Mouse (Mus musculus): ENCODE data around the gene Chodl. TPM values are rescaled to one million over a fixed set of nuclear protein-coding genes. Genes with fewer than 3 reads are reported as not detected.
A peak's percentile ranks its signal among the peaks of the same experiment; 100 is the strongest.

Chodl gene
- polyA plus RNA-seq (2015; fragmentation: Nextera tagmentation; extraction: Ambion mirVana) = 21.1 and 27.1 TPM in 2 replicates

GRCm38 (mm10) chr16:78930382-78931286, at the start of gene Chodl:
Gene Chodl (plus strand): TSS chr16:78930948.
- peak within 1 kb of the TSS; percentile 70 for H3K4me2 ChIP-seq (replicated peaks; ENCODE audit: low read depth)
- 7% methylated on average over 19 of the region's 19 CpGs for WGBS
- no peak within 1 kb of the TSS for H3K27ac ChIP-seq (replicated peaks)
- ATAC-seq (ENCODE audit: low FRiP score, low TSS enrichment) = peak; percentile 71
- no peaks in the 10 kb centered on the region for H3K27me3 ChIP-seq (ENCODE audit: control insufficient read depth, insufficient read depth, low read length)
- DNase-seq (ENCODE audit: low spot score) = peak; percentile 33
- no peaks in the 10 kb centered on the region for H3K4me1 ChIP-seq (replicated peaks; ENCODE audit: control insufficient read depth, insufficient read depth)
- no peaks in the 10 kb centered on the region for H3K9me3 ChIP-seq (ENCODE audit: control insufficient read depth, low read length)
- peak within 1 kb of the TSS; percentile 42 for H3K4me3 ChIP-seq (ENCODE audit: low read depth, low read length)
- H3K36me3 ChIP-seq (ENCODE audit: control insufficient read depth, insufficient read depth, low read length) = no peaks in the 10 kb centered on the region
- peak within 1 kb of the TSS; percentile 56 for H3K9ac ChIP-seq (ENCODE audit: low read length)
- no peak for TF ChIP-seq EP300 (optimal IDR thresholded peaks at IDR 0.05)
- TF ChIP-seq CTCF (IDR thresholded peaks at IDR 0.05; ENCODE audit: low read depth) = no peak

GRCm38 (mm10) chr16:78922644-78923043, 8.1 kb upstream of the Chodl start:
- no peaks in the 10 kb centered on the region for H3K36me3 ChIP-seq (ENCODE audit: control insufficient read depth, insufficient read depth, low read length)

GRCm38 (mm10) chr16:78931287-78932025, 708 bp downstream of the Chodl start:
- no peak overlapping the region for H3K27ac ChIP-seq (replicated peaks)
- peak overlapping the region; percentile 56 for H3K9ac ChIP-seq (ENCODE audit: low read length)
- H3K27me3 ChIP-seq (ENCODE audit: control insufficient read depth, insufficient read depth, low read length) = no peaks in the 10 kb centered on the region
- DNase-seq (ENCODE audit: low spot score) (peak; percentile 37), ATAC-seq (ENCODE audit: low FRiP score, low TSS enrichment) (peak; percentile 38)
- no peaks in the 10 kb centered on the region for H3K36me3 ChIP-seq (ENCODE audit: control insufficient read depth, insufficient read depth, low read length)
- peak overlapping the region; percentile 70 for H3K4me2 ChIP-seq (replicated peaks; ENCODE audit: low read depth)
- peak overlapping the region; percentile 42 for H3K4me3 ChIP-seq (ENCODE audit: low read depth, low read length)
- TF ChIP-seq EP300 (optimal IDR thresholded peaks at IDR 0.05) (no peak), CTCF (IDR thresholded peaks at IDR 0.05; ENCODE audit: low read depth) (0 out of 2 replicates have a peak, but pooled peaks have one; percentile 14)
- no peaks in the 10 kb centered on the region for H3K9me3 ChIP-seq (ENCODE audit: control insufficient read depth, low read length)
- WGBS = 11% methylated on average over 16 of the region's 16 CpGs
- no peaks in the 10 kb centered on the region for H3K4me1 ChIP-seq (replicated peaks; ENCODE audit: control insufficient read depth, insufficient read depth)

More at GRCm38 (mm10) chr16:78922644-78923043, 8.1 kb upstream of the Chodl start:
- no peak overlapping the region for H3K27ac ChIP-seq (replicated peaks)
- ATAC-seq (ENCODE audit: low FRiP score, low TSS enrichment) (no peak), DNase-seq (ENCODE audit: low spot score) (no peak)
- 57% methylated on average over 5 of the region's 5 CpGs for WGBS
- no peaks in the 10 kb centered on the region for H3K27me3 ChIP-seq (ENCODE audit: control insufficient read depth, insufficient read depth, low read length)
- no peak overlapping the region for H3K4me2 ChIP-seq (replicated peaks; ENCODE audit: low read depth)
- H3K9me3 ChIP-seq (ENCODE audit: control insufficient read depth, low read length) = no peaks in the 10 kb centered on the region
- TF ChIP-seq EP300 (optimal IDR thresholded peaks at IDR 0.05) (no peak), CTCF (IDR thresholded peaks at IDR 0.05; ENCODE audit: low read depth) (no peak)
- H3K4me3 ChIP-seq (ENCODE audit: low read depth, low read length) = no peak overlapping the region
- no peak overlapping the region for H3K9ac ChIP-seq (ENCODE audit: low read length)
- no peaks in the 10 kb centered on the region for H3K4me1 ChIP-seq (replicated peaks; ENCODE audit: control insufficient read depth, insufficient read depth)

- Histone ChIP-seq H3K4me3 (ENCODE audit: low read depth, low read length) (no peak overlapping the region), H3K4me1 (replicated peaks; ENCODE audit: control insufficient read depth, insufficient read depth) (no peaks in the 10 kb centered on the region), H3K9ac (ENCODE audit: low read length) (no peak overlapping the region), H3K4me2 (replicated peaks; ENCODE audit: low read depth) (no peak overlapping the region), H3K27ac (replicated peaks) (no peak overlapping the region), H3K36me3 (ENCODE audit: control insufficient read depth, insufficient read depth, low read length) (no peaks in the 10 kb centered on the region), H3K27me3 (ENCODE audit: control insufficient read depth, insufficient read depth, low read length) (no peaks in the 10 kb centered on the region), H3K9me3 (ENCODE audit: control insufficient read depth, low read length) (no peaks in the 10 kb centered on the region)
- ATAC-seq (ENCODE audit: low FRiP score, low TSS enrichment) (no peak), DNase-seq (ENCODE audit: low spot score) (no peak)
- no peak for TF ChIP-seq EP300 (optimal IDR thresholded peaks at IDR 0.05)
- no peak for TF ChIP-seq CTCF (IDR thresholded peaks at IDR 0.05; ENCODE audit: low read depth)
- 93% methylated on average over 2 of the region's 2 CpGs for WGBS
Observed at GRCm38 (mm10) chr16:78934298-78934697, 3.5 kb downstream of the Chodl start.

- ATAC-seq (ENCODE audit: low FRiP score, low TSS enrichment) (no peak), DNase-seq (ENCODE audit: low spot score) (no peak)
- 62% methylated on average over 8 of the region's 8 CpGs for WGBS
Observed at GRCm38 (mm10) chr16:78937755-78938154, 7.0 kb downstream of the Chodl start.

More at GRCm38 (mm10) chr16:78937755-78938154, 7.0 kb downstream of the Chodl start:
- H3K9ac ChIP-seq (ENCODE audit: low read length) = no peak overlapping the region
- no peaks in the 10 kb centered on the region for H3K36me3 ChIP-seq (ENCODE audit: control insufficient read depth, insufficient read depth, low read length)
- H3K4me2 ChIP-seq (replicated peaks; ENCODE audit: low read depth) = no peak overlapping the region
- H3K9me3 ChIP-seq (ENCODE audit: control insufficient read depth, low read length) = no peaks in the 10 kb centered on the region
- no peaks in the 10 kb centered on the region for H3K4me1 ChIP-seq (replicated peaks; ENCODE audit: control insufficient read depth, insufficient read depth)
- H3K27ac ChIP-seq (replicated peaks) = no peak overlapping the region
- H3K4me3 ChIP-seq (ENCODE audit: low read depth, low read length) = no peak overlapping the region
- no peaks in the 10 kb centered on the region for H3K27me3 ChIP-seq (ENCODE audit: control insufficient read depth, insufficient read depth, low read length)
- TF ChIP-seq EP300 (optimal IDR thresholded peaks at IDR 0.05) = no peak
- TF ChIP-seq CTCF (IDR thresholded peaks at IDR 0.05; ENCODE audit: low read depth) = no peak

Measured in stomach, postnatal 0 days (tissue).